8 mouse cellular contexts compared by ENCODE assay signal in the genomic region with DNA sequence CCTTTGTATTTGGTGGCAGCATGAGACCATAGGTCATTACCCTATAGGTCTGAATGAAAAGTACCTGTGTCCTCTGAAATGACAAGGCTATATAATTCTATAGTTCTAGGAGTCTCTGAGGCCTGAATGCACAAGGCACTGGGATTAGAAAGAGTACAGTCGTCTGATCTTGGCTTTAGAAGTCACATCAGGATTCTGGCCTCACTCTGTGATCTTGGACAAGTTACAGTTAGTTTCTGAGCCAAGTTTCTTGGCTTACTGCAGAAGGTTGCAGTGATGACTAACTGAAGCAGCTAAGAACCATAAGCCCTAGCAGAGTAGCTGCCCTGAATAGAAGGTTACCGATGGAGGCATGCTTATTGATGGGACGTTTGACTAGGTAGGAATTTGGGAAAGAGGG. TPM values are rescaled to one million over a fixed set of nuclear protein-coding genes. Genes with fewer than 3 reads are reported as not detected.
A peak's percentile ranks its signal among the peaks of the same experiment; 100 is the strongest.
DNase-seq lines count a peak whose midpoint lies in the region; ATAC-seq lines count a peak whose summit lies in the region.

No protein-coding gene starts in this region.

- H3K27ac ChIP-seq in heart, embryonic 14.5 days (replicated peaks in 1 of 2; ENCODE audit: control insufficient read depth in 1 of 2, insufficient read depth in 1 of 2, low read depth in 2 of 2, low read length in 2 of 2): peak overlapping the region; percentile 17 to 99; a peak in 2 of 4 replicates
- H3K27ac ChIP-seq in limb, embryonic 12.5 days: peak overlapping the region; percentile 98

- intact Hi-C loops in left cerebral cortex, postnatal 36 days (cut with DNase I): no loop called here

- peak; percentile 24 for DNase-seq in embryo, embryonic 10.5 days (ENCODE audit: low spot score)
- DNase-seq in embryo, embryonic 11 days: no peak
- peak; percentile 73 for DNase-seq in adipocyte (ENCODE audit: low spot score)
- DNase-seq in skeletal muscle tissue, adult 2 months (ENCODE audit: low read depth, low spot score): peak; percentile 69
- DNase-seq in urinary bladder, adult 18-20 months (ENCODE audit: low spot score in 2 of 2): no peak
- DNase-seq in left cerebral cortex, postnatal 36 days (ENCODE audit: low spot score in 2 of 2): no peak

- ATAC-seq in heart, embryonic 14.5 days (ENCODE audit: insufficient number of reproducible peaks, insufficient read depth, low FRiP score, low read depth): no peak
- ATAC-seq in limb, embryonic 12.5 days (ENCODE audit: insufficient number of reproducible peaks, insufficient read depth, low FRiP score, low TSS enrichment, low read depth): no peak

- H3K4me2 ChIP-seq in heart, embryonic 14.5 days (ENCODE audit: low read length): peak overlapping the region; percentile 75
- H3K4me2 ChIP-seq in limb, embryonic 12.5 days: peak overlapping the region; percentile 68

- H3K4me3 ChIP-seq in heart, embryonic 14.5 days (ENCODE audit: control insufficient read depth in 1 of 2, insufficient read depth in 1 of 2, low read depth in 1 of 2, low read length in 2 of 2): peak overlapping the region; percentile 5 to 75; a peak in 3 of 4 replicates
- peak overlapping the region; percentile 61 for H3K4me3 ChIP-seq in limb, embryonic 12.5 days (replicated peaks)

- peaks cover 0 to 22% of the 10 kb centered on the region in 2 experiments; a peak in 3 of 4 replicates for H3K4me1 ChIP-seq in heart, embryonic 14.5 days (ENCODE audit: control insufficient read depth in 2 of 2, insufficient read depth in 2 of 2, low read length in 2 of 2)
- peaks cover 20% of the 10 kb centered on the region for H3K4me1 ChIP-seq in limb, embryonic 12.5 days (replicated peaks)

- H3K9me3 ChIP-seq in heart, embryonic 14.5 days (ENCODE audit: control insufficient read depth, low read length): no peaks in the 10 kb centered on the region
- H3K9me3 ChIP-seq in limb, embryonic 12.5 days: no peaks in the 10 kb centered on the region

- peak overlapping the region; percentile 86; the same call in 1 of the 2 replicates for H3K9ac ChIP-seq in heart, embryonic 14.5 days (ENCODE audit: low read length)
- 0 out of 2 replicates have a peak overlapping the region, but pooled peaks have one; percentile 76 for H3K9ac ChIP-seq in limb, embryonic 12.5 days (replicated peaks)

- no peaks in the 10 kb centered on the region for H3K36me3 ChIP-seq in heart, embryonic 14.5 days (ENCODE audit: control insufficient read depth, insufficient read depth, low read length)
- H3K36me3 ChIP-seq in limb, embryonic 12.5 days: peaks cover 2% of the 10 kb centered on the region; the same call in 1 of the 2 replicates

- WGBS in heart, embryonic 14.5 days: 37% methylated on average over 3 of the region's 3 CpGs
- 31% methylated on average over 3 of the region's 3 CpGs for whole genome bisulfite sequencing in limb, embryonic 12.5 days

- no peaks in the 10 kb centered on the region for H3K27me3 ChIP-seq in heart, embryonic 14.5 days (ENCODE audit: control insufficient read depth, insufficient read depth, low read length)
- no peaks in the 10 kb centered on the region for H3K27me3 ChIP-seq in limb, embryonic 12.5 days

RNA-seq across cellular contexts. Expression of a gene that starts 1.8 kb away (rescaled TPM):
- 23.9 and 24.0 TPM in 2 replicates for polyA plus RNA-seq in heart, embryonic 14.5 days (2014; fragmentation: Nextera tagmentation; extraction: Ambion mirVana)
- polyA plus RNA-seq in limb, embryonic 12.5 days (2016; fragmentation: Nextera tagmentation; extraction: Ambion mirVana): 22.1 and 23.6 TPM in 2 replicates
- 10 to 100 TPM; 10.4 to 12.7 TPM for total RNA-seq in left cerebral cortex, postnatal 36 days (2021)

RNA-seq across cellular contexts. Expression of a gene that starts 2.0 kb away (rescaled TPM):
- 9.0 and 9.4 TPM in 2 replicates for polyA plus RNA-seq in heart, embryonic 14.5 days (2014; fragmentation: Nextera tagmentation; extraction: Ambion mirVana)
- 18.2 and 18.4 TPM in 2 replicates for polyA plus RNA-seq in limb, embryonic 12.5 days (2016; fragmentation: Nextera tagmentation; extraction: Ambion mirVana)
- total RNA-seq in left cerebral cortex, postnatal 36 days (2021): under 1 TPM; 0.32 to 0.41 TPM

Comparison
In these comparisons a context has a peak if more than half of its experiments do, and no peak if none do; other contexts are left out.
1. DNase-seq: peak in embryo, embryonic 10.5 days (single experiment), adipocyte (single experiment) and skeletal muscle tissue, adult 2 months (single experiment); none in embryo, embryonic 11 days (single experiment), urinary bladder, adult 18-20 months (0 of 2) and left cerebral cortex, postnatal 36 days (0 of 2).